Mouse (Mus musculus) NIH3T3 (cell line): ENCODE measurements around the gene Tbc1d5.

Experiments used
- DNase-seq: peaks from one replicate; pipeline ENCODE4 v3.0.0-alpha.2; 2012; ENCODE audit warnings: low read depth

The Tbc1d5 gene

DNA sequence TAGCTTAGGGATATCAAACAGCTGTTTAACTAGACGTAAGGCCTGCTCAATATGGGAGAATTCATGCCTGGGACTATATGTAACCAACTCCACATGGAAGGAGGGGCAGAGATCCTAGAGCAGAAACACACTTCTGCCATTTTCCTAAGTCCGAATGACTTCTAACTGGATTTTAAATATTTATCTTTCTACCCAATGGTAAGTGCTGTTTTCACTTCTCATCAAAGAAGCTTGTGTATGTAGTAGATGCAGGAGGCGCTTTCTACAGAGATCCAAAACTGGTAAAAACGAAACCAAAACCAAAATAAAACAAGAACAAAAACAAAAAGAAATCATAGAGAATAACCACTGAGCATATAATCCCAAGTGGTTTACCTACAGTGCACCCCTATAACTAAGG lies 299.2 kb downstream of the Tbc1d5 start:
- DNase-seq, result no peak

DNA sequence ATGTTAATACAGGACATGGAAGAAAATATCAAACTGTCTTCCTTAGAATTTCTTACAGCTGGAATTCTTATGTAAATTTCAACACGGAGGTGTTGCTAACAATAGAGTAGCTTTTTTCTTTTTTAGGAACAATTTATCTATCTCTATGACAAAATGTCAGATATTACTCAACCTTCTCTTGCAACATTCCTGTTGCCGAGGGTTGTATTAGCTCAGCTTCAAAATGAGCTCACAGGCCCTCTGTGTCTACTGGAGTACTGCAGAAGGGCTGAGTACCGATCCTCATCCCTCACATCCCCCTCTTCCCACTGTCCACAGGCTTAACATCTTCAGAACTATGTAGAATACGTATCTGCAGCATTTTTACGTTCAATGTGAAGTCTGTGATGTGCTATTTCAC lies 302.7 kb downstream of the Tbc1d5 start:
- DNase-seq, result peak; percentile 48

DNA sequence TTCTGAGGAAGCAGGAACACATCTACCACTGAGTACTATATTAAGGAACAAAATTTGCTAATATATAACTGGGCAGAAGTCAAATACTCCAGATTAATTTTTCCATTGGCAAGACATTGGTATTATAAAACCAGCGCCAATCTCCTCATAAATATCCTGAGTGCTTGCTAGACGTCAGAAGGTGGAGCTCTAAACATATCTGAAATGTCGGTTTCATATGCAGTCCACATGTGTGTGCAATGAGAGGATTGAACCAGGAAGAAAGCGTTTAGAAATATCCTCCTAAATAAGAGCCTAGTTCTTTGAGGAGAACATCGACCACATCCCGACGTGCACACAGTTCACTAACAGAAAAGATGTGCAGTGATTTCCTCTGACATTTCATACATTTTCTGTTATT lies 305.1 kb downstream of the Tbc1d5 start:
- peak; percentile 13 for DNase-seq

DNA sequence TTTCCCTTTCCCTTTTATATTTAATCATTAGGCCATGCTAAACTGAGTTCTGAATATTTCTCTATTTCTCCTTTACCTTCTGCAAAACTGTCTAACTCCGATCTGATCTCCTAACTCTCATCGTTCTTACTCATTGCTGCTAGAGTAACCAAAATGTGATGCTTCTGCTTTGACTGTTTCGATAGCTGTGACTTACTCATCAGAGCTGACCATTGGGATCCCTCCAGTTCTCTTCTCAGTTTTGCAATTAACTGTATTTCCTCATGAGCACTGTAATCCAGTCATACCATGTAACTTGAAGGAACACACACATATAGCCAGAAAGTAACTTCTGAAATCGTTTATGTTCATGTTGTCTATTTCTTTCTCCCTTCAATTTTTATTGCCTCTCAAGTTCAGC lies 306.6 kb downstream of the Tbc1d5 start:
- no peak for DNase-seq

DNA sequence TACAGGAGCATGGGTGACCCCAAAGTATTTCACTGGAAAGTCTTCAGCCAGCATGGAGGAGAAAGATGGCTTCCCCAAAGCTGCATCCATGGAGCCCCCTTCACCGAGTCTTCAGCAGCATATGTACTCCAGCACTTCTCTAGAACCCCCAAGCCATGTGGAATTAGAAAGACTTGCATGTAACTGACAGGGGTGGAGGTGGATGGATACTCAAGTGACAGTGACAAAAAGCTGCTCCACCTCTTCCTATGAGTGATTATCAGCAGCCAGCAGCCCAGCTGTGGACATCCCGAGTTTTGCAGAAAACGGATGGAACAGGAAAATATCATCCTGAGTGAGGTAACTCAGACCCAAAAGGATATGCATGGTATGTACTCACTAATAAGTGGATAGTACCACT lies 311.9 kb downstream of the Tbc1d5 start:
- DNase-seq, result no peak

DNA sequence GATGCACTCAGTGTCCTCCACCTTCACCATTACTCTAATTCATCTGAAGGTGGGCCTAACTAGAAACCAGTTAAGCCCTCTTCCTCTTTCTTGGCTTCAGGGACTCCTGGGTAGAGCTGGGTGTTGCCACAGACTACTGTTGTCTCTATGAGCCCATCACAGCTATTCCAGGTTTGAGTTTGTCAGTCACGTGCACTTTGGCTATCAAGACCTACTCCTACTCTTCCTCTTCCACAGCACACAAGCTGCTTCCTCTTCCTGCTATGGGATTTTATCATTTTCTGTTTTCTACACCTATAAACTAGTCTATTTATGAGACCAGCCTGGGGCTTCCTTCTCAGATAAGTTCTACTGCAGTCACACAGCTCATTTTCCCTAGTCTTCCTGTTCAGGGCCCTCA lies 314.4 kb downstream of the Tbc1d5 start:
- no peak for DNase-seq

DNA sequence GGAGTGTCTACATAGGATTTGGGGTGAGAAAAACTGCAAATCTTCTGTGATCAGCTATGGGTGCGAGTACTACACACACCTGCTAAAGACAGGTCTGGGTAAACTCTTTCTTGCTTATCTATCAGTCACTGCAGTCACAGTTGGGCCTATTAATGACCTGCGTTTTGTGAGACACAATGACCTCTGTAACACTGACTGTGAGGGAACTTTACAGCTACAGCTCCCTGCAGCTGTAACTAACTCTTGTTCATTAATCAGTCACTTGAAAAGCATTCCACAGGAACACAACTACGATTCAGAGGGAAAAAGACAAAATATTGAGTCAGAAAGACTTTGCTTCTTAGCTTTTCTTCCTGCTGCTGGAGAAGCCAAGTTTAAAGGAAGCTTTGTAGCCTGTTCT lies 325.9 kb downstream of the Tbc1d5 start:
- no peak for DNase-seq

DNA sequence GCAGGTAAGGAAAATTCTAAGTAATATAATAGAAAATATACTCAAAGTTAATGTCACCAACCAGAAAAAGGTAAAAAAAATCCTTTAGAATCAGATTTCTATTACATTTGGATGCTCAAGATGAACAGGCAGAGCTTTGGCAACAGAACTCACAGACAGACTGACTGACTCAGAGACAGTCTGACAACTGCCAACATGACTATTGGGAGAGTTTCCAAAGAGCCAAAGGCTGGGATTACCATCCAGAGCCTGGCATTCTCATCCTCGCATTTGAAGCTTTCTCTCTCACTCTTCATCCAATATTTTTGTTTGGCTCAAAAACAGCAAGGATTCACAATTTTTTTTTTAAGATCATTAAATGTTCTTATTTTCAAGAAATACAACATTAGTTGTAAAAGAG lies 327.8 kb downstream of the Tbc1d5 start:
- peak; percentile 14 for DNase-seq

DNA sequence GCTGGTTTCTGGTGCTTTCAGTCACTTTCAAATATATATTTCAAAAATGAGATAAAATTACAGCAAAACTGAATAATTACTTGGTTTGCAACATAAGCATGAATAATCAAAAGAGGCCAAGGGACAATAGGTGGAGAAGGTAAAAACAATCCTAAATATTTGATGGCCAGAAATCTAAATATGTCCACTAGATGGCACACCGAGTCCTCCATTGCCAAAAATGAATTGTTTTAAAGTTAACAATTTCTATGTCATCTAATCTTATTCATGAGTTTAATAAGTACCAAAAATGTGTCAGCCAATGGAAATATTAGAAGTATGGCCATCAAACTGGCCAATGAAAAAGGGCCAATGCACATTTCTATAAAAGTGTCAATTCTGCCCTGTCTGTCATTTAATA lies 365.1 kb downstream of the Tbc1d5 start:
- DNase-seq, result peak; percentile 66

DNA sequence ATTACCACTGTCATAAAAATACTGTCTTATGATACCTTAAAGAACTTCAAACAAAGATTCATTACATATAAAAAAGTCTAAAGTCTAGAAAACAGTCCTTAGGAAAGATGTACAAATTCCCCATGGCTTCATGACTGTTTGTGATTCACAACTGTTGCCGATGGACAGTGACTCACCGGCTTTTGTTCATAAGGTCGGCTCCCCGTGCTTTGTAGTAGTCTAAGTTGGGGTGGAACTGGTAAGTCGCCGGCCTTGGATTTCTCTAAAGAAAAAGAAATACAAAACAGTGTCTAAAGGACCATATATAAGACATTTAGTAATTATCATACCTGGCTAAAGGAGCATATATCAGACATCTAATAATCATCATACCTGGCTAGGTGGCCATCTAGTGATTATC lies 365.6 kb downstream of the Tbc1d5 start:
- peak; percentile 11 for DNase-seq

DNA sequence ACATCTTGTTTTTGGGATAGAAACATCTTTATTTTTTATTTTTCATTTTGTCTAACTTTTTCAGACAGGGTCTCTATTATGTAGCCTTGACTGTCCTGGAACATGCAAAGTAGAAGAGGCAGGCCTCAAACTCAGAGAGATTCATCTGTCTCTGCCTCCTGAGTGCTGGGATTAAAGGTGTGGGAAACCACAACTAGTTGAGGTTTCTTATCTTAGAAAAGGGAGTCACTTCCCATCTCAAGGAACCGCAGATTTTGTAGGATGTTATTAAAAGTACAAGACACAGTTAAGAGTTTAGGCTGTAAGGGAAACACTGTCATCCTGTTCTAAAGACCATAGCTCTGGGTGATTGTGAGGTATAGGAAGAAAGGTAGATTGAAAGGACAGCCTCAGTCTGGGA lies 373.5 kb downstream of the Tbc1d5 start:
- no peak for DNase-seq

DNA sequence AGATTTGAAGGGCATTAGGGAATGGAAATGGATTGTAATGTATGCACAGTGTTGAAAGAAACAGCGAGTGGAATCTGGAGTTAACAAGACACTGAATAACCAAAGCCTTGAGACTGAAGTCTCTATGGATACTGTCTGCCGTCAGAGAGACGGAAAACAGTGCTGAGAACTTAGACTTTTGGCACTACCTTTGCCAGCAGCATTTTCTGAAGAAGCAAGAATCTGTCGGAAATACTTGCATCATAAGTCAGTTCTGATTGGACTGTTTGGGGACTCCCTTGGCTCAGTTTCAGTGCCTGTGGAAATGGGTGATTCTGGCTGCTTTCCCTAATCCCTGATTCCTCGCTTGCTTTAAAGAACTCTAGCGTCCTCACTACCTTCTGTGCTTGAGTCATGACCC lies 375.9 kb downstream of the Tbc1d5 start:
- DNase-seq, result peak; percentile 34

DNA sequence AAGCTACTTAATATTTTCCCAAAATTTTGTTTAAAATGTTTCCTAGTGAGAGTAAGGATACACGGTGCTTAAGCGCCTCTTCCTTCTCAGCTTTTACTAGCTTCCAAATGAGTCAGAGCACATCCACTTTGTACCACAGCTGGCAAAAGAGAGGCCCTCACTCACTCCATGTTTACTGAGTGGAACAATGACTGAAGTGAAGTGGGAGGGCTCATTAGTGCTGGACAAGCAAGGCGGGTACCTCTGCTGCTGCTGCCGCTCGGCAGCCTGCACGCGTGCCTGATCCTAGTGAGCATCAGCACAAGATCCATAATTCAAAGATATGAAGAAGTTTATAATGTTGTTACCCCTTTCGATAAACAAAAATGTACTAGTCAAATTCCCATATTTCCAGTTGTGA lies 376.8 kb downstream of the Tbc1d5 start:
- no peak for DNase-seq

DNA sequence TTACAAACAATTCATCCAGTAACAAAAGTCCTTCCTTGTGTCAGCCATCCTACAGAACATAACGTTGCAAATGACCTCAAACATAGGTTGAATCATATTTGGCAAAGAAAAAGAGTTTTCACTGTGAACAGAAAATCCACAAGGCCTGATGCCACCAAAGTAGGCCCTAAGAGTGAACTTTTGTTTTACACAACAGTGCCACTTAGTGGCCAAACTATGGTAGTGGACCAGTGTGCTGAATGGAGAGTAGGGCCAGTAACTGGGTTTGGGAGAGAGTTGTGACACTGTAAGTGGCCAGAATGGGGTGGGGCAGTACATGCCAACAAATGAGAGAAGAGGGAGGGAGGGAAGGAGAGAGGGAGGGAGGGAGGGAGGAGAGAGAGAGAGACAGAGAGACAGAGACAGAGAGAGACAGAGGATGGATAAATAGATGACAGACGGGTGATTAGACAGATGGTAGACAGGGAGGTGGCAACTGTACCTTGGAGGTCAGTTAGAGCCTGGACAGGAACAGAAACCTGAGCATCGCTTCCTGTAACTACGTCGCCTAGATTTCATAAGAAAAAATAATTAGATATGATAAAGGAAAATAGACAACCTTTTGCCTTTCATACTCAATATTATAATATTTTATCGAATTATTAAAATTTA lies 383.6 kb downstream of the Tbc1d5 start:
- DNase-seq, result peak; percentile 84

DNA sequence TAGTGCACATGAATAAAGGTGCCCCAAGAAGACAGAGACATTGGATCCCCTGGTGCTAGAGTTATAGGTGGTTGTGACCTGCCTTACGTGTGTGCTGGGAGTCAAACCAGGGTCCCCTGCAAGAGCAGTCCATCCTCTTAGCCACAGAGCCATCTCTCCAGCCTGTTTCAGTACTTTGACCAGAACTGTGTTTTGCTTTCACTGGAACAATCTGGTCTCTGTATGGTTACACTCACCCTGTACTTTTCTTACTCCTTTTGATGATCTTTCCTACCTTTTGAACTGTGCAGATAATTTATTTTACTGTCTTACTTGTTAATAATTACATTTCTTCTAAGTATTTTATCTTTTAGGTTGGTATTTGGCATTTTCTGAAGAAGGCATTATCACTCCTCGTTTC lies 387.5 kb downstream of the Tbc1d5 start:
- no peak for DNase-seq

DNA sequence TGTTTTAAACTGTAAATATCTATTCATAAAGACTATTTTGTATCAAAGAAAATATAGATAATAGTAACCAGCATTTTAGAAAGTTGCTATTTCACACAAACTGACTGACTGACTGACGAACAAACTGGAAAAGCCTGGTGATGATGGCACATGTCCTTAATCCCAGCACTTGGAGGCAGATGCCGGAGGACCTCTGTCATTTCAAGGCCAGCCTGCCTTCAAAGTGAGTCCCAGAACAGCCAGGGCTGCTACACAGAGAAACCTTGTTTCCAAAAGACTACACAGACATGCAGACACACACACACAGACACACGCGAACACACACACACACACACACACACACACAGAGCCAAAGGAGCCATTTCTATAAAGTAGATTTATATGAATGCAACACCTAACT lies 390.3 kb downstream of the Tbc1d5 start:
- DNase-seq, result no peak

DNA sequence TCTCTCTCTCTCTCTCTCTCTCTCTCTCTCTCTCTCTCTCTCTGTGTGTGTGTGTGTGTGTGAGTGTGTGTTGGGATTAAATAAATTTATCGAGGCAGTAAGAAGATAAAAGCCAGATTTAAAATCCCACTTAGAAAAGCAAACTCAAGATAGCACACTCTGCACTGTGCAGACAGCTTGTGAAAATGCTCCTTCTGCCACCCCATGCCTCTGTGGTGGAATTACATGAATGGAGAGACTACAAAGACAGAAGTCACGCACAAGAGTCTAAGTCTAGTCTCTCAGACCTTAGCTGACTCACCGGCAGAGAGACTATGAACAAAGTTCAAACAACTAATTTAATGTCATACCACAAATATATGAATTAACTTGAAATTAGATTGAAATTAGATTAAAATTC lies 403.9 kb downstream of the Tbc1d5 start:
- DNase-seq, result no peak

DNA sequence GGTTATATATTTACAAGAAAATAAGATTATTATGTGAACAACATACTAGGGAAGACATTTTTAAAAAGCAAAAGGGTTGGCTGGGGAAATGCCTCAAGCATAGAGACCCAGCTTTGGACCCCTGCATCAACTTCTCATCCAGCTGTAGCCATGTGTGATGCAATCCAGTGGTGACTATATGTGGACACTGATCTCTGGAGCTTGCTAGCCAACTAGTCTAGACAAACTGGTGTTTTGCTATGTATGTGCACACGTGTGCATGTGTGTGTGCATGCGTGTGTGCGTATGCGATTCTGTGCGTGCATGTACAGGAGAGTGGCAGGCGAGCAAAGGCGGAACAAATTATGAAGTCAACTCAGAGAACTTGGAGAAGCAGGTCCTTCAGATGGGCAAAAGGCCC lies 414.8 kb downstream of the Tbc1d5 start:
- no peak for DNase-seq

DNA sequence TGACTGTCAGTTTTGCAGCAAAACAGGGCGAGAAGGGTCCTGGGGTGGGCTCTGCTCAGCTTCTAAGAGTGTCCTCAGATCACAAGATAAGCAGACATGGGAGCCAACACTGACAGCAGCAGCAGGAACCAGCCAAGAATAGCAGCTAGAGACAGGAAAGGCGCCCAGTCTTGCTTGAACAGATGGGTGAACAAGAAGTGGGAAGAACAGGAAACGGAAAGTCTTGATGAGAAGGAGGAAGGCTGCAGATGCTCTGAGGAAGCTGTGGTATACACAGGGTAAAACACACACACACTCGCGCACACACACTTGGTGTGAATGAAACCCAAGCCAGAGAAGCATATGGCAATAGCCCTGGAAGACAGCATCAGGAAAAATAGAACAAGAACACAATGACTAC lies 415.7 kb downstream of the Tbc1d5 start:
- DNase-seq, result no peak

DNA sequence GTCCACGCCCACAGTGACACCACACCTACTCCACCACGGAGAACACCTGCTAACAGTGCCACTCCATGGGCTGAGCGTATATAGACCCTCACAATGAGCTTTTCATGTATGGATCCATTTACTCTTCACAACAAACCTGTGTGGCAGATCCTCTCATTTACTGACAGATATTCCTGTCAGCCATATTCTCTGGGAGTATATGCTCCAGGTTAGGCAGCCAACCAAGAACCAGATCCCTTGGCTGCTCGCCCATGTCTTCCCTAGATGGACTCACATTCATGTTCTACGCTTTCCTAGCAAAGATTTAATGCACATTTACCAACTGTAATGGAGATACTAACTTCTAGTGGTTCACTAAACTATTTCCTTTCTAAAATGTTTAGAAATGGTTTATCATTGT lies 416.9 kb downstream of the Tbc1d5 start:
- DNase-seq, result peak; percentile 20

DNA sequence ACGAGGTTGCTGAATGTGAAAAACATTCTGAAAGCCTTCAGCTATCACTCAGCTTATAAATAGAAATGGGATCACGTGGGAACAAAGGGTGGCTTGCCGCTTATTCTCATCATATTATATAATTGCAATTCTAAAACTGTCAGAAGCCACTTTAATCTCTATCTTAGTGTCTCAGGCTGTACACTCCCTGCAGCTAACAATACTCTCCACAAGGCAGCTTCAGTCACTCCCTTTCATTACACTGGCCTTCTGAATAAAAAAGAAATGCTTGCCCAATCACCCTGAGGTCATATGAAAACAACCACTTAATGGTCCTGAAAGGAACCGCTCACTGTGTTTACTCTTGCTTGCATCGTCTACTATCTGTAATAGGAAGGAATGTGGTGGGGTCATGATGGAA lies 418.1 kb downstream of the Tbc1d5 start:
- DNase-seq, result peak; percentile 6

DNA sequence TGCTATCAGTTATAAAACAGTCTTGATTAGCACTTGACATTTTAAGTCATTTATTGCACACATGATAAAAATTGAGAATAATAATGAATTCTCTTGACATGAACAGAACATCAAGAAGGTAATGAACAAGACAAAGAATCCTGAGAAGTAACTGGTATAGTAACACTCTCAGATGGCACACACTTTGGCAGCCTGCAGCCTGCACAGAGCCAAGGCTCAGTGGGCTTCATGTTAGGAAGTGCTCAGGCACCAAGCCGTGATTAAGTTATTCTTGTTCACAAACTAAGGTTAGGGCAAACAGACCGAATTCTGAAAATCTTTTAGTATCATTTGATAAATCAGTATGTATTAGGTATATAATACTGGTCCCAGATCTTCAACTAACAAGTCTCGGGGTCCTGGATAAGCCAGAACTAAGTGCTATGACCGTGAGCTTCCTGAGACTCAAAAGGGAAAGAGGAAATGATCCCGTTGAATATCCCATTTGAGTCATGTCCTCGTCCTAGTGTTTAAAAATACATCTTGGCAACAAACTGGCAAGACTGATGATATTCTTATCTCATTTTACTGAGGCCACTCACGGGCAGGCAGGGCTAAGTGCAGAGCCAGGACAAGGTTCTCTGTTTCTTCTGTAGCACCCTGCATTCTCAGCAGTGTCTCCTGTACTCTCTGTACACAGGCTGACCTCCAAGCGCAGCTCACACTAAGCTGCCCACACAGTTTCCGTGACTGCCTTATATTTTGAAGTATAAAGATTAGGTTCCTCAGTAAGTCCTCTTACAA lies 425.6 kb downstream of the Tbc1d5 start:
- no peak for DNase-seq

DNA sequence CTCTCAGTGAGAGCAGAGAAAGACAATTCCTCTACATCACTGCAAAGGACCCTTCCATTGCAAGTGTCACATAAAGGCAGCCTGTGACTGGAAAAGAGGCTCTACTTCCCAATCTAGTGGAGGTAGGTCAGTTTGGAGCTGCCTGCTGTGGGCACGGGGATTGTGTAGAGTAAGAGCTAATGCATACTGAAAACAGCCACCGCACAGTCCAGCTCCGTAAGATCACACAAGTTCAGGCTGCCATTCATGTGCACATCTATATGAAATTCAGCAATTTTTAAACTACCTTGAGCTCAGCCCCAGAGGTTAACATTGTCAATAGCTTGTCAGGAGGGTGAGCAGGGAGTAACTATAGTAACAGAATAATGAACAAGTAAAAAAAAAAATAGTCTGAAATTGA lies 426.4 kb downstream of the Tbc1d5 start:
- DNase-seq, result no peak

DNA sequence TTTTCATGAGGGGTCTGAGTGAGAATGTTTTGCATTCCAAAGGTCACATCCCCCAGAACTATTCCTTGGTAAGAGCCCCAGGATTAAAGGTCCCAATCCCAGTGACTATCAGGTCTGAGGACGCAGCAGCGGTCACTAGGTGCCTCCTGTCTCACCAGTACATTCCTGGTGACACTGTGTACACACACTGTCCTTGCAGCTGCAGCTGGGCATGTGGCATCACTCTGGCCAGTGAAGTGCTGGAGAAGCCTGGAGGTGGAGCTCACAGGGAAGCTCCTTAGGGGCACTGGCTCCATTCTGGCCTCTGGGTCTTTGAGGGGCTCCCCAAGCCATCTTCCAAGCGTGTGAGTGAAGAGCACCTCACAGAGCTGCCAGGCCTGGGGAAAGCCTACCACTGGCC lies 427.2 kb downstream of the Tbc1d5 start:
- no peak for DNase-seq
